Mouse (Mus musculus) liver (tissue): ENCODE data around the gene Ppie.
A peak's percentile ranks its signal among the peaks of the same experiment; 100 is the strongest.
"Not testable (repeated sequence)": the region's sequence is repeated elsewhere in the genome, so short reads cannot be mapped to it uniquely, and the experiment has no call there.

Source experiments
- DNase-seq: peaks from one replicate; pipeline ENCODE4 v3.0.0-alpha.2; 2020; ENCODE audit warnings: mixed read lengths

Gene Ppie

GRCm38 (mm10) chr4:123112216-123112764 lies 27.5 kb downstream of the Ppie start:
- DNase-seq = no peak

- not testable (repeated sequence) for DNase-seq
Measured at GRCm38 (mm10) chr4:123111275-123111983, 28.3 kb downstream of the Ppie start.

- DNase-seq = no peak
Measured at GRCm38 (mm10) chr4:123110751-123111150, 29.0 kb downstream of the Ppie start.

GRCm38 (mm10) chr4:123108056-123108455 lies 31.7 kb downstream of the Ppie start:
- DNase-seq = no peak

- no peak for DNase-seq
Measured at GRCm38 (mm10) chr4:123106864-123107263, 32.9 kb downstream of the Ppie start.

GRCm38 (mm10) chr4:123105929-123106328 lies 33.8 kb downstream of the Ppie start:
- DNase-seq = not testable (repeated sequence)

GRCm38 (mm10) chr4:123105451-123105790 lies 34.3 kb downstream of the Ppie start:
- DNase-seq = no peak

GRCm38 (mm10) chr4:123104651-123105450 lies 34.9 kb downstream of the Ppie start, which contains the start of gene Bmp8b:
Gene Bmp8b (plus strand): TSS chr4:123105165.
- DNase-seq = no peak

- no peak for DNase-seq
Measured at GRCm38 (mm10) chr4:123093869-123094268, 45.9 kb downstream of the Ppie start.

GRCm38 (mm10) chr4:123093064-123093776 lies 46.5 kb downstream of the Ppie start:
- no peak for DNase-seq

GRCm38 (mm10) chr4:123092621-123093020 lies 47.1 kb downstream of the Ppie start:
- DNase-seq = no peak

- DNase-seq = no peak
Measured at GRCm38 (mm10) chr4:123086381-123086780, 53.4 kb downstream of the Ppie start.

- no peak for DNase-seq
Measured at GRCm38 (mm10) chr4:123085290-123085689, 54.5 kb downstream of the Ppie start.

- DNase-seq = no peak
Measured at GRCm38 (mm10) chr4:123083323-123083902, 56.3 kb downstream of the Ppie start.

GRCm38 (mm10) chr4:123082283-123083163 lies 57.2 kb downstream of the Ppie start:
- DNase-seq = peak; percentile 44

GRCm38 (mm10) chr4:123080791-123081190 lies 59.0 kb downstream of the Ppie start:
- DNase-seq = no peak

GRCm38 (mm10) chr4:123078231-123078630 lies 61.5 kb downstream of the Ppie start:
- no peak for DNase-seq
